Mouse (Mus musculus) lung, postnatal 0 days (tissue): ENCODE data around the gene Adam15.

ENCODE experiments used
- CTCF ChIP-seq: IDR thresholded peaks from 2 replicates; pipeline ENCODE4 v1.5.1; 2016; ENCODE audit warnings: antibody characterized with exemption, mild to moderate bottlenecking
- EP300 ChIP-seq: IDR thresholded peaks from 2 replicates; pipeline ENCODE4 v1.6.1; 2016; ENCODE audit warnings: antibody characterized with exemption, mild to moderate bottlenecking, control low read depth

- TF ChIP-seq CTCF: no peak
- no peak for TF ChIP-seq EP300
Observed at GRCm38 (mm10) chr3:89296761-89297396, 52.9 kb downstream of the Adam15 start.
